Mouse (Mus musculus) embryo, embryonic 11 days (tissue): ENCODE measurements at regions not wholly inside any gene's neighbourhood (a gene's known extent, or its start where the extent isn't known, plus 50 kb on each side); places are given as distances from the start of the nearest gene placed in this dataset.
"Not testable (repeated sequence)": the region's sequence is repeated elsewhere in the genome, so short reads cannot be mapped to it uniquely, and the experiment has no call there.

Experiments used
- DNase-seq: peaks from one replicate; pipeline ENCODE4 v3.0.0-alpha.2; 2015

DNA sequence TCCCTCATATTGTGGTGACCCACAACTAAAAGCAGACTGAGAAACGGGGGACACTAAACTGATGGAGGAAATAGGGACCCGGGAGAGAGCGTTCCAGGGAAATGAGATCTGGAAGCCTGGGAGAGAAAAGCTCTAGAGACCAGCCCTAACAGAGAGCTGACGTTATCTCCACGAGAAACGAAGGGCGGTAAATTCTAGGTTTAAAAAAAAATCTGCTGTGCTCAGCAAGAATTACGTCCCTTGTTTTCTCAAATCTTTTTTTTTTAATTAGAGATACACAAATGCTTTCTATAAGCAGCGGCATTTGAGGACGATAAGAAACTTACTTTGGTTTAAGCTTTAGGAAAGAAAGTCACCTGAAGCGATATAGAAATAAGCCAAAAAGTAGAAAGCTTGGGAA is 145.7 kb downstream of the Cand1 start:
- DNase-seq, result no peak

DNA sequence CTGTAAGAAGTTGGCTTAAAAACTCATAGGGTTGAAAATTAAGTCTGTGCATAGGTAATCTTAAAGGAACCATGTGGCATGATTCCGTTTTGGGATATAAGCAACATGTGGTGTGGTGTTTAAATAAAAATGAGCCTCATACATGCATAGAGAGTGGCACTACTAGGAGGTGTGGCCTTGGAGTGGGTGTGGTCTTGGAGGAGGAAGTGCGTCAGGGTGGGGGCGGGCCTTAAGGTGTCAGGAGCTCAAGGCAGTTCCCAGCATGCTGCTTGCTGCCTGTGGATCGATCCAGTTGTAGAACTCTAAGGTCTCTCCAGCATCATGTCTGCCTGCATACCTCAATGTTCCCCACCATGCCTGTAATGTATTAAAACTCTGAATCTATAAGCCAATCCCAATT is 152.0 kb downstream of the Cand1 start:
- no peak for DNase-seq

- no peak for DNase-seq
Measured at GRCm38 (mm10) chr10:119087071-119087665, 152.7 kb downstream of the Cand1 start.

- no peak for DNase-seq
Measured at GRCm38 (mm10) chr10:119086450-119086849, 153.4 kb downstream of the Cand1 start.

DNA sequence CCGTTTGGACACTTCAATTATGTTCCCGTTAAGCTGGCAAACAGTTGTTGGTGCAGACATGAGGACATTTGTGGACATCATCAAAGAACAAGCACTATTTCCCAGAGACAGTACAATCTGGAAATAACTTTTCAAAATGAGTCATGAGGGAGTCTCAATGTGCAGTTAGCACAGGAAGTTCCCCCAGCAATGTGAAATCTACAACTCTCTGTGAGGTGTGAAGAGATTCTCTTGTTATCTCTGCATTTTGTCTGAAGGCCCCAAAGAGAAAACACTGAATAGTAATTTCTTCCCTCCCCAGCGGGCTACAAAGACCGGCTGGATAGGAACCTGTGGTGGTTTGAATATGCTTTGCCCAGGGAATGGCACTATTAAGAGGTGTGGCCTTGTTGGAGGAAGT is 156.4 kb downstream of the Cand1 start:
- DNase-seq, result no peak

GRCm38 (mm10) chr10:119082861-119083260 is 157.0 kb downstream of the Cand1 start:
- DNase-seq, result no peak

- DNase-seq, result not testable (repeated sequence)
Measured at GRCm38 (mm10) chr10:119081766-119082165, 158.1 kb downstream of the Cand1 start.

DNA sequence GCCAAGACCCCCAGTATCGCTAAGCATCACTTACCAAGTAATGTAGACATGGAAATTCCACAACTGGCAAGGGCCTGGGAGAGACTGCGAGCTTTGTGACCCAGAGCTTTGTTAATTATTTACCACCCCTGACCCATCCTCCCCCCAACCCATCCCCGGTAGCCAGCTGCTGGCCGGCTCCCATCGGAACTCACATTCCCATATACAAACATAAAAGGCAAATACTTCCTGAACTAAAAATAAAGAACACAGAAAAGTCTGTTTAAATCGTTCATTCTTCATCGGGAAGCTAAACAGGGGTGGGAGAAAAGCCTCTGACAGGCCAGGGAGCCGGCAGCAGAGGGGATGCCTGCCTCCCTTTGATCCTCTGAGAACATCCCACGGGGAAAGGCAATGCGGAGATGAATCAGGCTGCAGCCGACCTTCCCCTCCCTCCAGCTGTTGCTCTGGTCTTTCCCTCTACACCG is 163.7 kb downstream of the Cand1 start:
- DNase-seq, result peak; percentile 50

- no peak for DNase-seq
Measured at GRCm38 (mm10) chr10:119074887-119075286, 165.0 kb downstream of the Cand1 start.

GRCm38 (mm10) chr10:119073991-119074390 is 165.9 kb downstream of the Cand1 start:
- DNase-seq, result no peak

DNA sequence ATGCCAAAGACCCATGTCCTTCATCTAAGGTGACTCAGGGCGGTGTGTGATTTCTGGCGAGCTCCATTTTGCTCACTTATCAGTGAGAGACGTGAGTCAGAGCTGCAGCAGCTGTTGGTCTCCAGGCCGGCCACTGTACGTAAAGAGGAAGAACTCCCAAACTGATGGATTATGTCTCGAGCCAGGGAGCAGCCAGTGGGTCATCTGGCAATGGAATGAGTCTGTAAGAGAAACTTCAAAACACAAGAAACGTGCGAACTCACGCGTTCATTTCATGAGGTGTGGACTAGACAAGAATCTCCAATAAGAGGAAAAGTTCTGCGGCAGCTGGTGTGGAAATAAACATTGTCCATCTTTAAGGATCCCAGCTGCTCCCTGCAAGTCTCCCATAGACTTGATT is 170.4 kb downstream of the Cand1 start:
- DNase-seq, result no peak

- no peak for DNase-seq
Measured at GRCm38 (mm10) chr10:119067838-119068237, 172.0 kb downstream of the Cand1 start.

- no peak for DNase-seq
Measured at GRCm38 (mm10) chr10:119067366-119067765, 172.5 kb downstream of the Cand1 start.

DNA sequence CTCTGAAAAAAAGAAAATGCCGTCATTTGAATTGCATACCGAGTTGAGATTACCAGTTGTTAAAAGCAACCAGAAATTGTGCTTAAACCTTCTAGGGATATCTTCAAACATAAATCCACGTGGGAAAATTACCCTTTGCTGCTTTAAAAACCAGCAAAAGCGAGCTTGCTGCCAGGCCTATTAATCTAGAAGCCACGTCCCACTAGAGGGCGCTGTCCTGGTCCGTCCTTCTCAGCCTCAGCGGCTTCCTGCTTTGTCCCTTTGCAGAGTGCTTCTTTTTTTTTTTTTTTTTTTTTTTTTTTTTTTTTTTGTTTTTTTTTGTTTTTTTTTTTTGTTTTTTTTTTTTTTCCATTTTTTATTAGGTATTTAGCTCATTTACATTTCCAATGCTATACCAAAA is 173.9 kb downstream of the Cand1 start:
- DNase-seq, result peak; percentile 88

DNA sequence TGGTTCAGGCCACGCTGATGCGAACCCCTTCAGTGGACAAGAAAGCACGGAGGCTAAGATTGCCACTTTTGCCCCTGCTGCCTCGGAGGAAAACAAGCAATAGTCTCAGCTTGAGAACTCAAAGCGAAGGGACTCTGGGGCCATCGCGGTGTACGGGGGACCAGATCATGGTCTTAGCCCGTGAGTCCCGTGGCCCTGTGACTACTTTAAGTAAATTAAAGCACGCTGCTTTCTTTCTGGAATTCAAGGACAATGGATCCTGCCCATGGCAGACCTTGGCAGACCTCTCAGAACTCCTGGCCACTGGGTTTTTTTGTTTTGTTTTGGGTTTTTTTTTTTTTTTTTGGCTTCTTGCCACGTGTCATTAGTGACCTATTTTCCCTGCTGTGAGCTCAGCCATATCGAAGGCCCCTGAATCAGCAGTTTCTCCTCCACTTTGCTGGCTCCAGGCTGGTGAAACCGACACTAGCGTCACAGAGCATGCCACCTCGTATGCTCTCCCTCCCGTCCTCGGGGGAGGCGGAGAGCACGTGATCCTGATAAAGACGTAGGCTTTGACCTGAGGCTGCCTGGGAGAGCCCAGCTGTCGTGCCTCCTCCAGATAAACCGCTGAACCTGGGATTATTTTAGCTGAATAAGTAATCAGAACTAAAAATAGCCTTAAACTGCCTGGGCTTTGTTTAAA is 174.6 kb downstream of the Cand1 start:
- peak; percentile 62 for DNase-seq

DNA sequence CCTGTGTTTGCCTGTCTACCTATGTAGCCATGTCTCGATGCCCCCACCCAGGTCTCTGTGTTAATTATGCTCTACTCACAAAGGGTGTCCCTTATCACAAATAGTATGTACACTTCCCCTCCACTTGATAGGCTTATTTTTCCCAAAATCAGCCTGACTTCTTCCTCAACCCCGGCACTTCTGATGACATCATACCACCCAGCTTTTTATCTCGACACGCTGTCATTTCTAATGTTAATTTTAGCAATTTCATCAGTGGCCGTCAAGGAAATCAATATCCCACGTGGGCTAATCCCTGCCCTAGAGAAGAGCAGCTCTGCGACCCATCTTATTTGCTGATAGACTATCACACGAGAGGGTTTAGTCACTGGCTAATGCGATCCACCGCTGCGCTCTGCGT is 175.6 kb downstream of the Cand1 start:
- DNase-seq, result no peak

- no peak for DNase-seq
Measured at GRCm38 (mm10) chr10:119063209-119063699, 176.6 kb downstream of the Cand1 start.

DNA sequence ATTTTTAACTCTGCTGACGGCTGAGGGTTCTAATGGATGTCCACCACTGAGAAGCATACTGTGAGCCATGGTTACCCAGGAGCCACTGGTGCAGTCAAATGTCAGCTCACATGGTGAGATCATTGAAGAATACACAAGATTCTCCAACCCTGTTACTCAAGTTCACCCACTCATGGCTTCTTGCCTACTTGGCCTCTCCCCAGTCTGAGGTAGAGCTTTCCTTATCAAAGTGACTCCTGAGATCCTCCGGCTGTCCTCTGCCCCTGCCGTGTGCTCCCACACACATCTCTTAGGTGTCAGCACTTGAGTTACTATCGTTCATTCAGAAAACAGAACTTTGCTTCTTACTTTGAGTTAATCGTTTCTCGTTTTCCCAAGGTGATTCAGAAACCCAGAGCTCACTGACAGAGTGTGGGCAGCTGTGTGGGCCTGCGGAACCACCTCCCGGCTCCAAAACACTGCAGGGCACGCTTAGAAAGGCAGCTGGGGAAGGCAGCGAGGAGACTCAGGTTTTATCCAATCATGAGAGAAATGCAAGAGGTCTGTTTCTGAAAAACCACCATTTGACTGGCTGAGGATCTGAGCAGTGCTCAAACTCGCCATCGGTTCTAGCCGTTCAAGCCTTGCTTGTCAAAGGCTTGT is 177.8 kb downstream of the Cand1 start:
- DNase-seq, result no peak

- DNase-seq, result no peak
Measured at GRCm38 (mm10) chr10:119061349-119061850, 178.5 kb downstream of the Cand1 start.

DNA sequence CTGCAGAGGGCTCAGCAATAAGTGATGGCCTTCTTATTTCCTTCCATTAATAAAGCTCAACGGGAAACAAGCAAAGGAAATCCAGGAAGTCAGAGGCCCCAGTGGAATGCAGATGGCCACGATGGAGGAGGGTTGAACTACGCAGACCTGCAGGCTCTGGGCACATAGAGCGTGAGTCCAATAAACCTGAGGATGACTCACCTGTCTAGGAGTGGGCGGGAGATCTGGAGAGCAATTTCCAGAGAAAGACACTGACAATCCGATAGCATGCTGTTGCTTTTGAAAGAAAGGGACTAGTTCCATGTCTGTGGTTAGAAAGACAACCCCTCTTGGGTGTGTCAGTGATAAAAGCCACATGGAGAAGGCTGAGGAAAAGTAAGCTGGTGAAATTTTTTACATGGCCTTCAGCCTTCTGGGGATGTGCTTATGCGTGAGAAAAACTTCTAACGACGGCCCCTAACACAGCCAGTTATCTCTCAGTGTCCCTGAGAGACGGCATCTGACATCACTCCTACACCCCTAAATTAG is 181.3 kb downstream of the Cand1 start:
- DNase-seq, result no peak

DNA sequence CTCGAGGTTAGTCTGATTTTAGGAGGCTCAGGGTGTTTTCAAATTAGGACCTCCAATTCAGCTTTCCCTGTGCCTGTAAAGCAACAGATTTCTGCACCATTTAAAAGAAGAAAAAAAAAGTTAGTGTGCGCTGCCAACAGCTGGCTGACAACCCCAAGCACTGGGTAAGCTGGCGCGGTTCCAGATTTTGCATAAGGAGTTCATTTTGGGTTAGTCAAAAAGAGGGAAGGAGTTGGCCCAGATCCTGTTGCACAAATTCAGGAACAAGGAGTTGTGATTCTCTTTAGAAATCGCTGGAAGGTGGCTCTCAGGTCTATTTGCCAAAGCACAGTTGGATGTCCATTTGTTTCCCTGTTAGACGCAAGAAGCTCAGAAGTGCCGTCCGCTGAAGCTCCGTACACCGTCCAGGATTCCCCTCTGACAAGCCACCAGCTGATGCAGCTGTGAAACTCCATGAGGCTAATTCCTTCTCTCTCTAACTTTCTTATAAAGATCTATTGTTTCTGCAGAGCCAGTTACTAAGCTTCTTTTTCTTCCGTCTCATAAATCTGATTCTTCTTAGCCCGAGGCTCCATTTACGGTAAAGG is 184.6 kb downstream of the Cand1 start:
- DNase-seq, result peak; percentile 49

DNA sequence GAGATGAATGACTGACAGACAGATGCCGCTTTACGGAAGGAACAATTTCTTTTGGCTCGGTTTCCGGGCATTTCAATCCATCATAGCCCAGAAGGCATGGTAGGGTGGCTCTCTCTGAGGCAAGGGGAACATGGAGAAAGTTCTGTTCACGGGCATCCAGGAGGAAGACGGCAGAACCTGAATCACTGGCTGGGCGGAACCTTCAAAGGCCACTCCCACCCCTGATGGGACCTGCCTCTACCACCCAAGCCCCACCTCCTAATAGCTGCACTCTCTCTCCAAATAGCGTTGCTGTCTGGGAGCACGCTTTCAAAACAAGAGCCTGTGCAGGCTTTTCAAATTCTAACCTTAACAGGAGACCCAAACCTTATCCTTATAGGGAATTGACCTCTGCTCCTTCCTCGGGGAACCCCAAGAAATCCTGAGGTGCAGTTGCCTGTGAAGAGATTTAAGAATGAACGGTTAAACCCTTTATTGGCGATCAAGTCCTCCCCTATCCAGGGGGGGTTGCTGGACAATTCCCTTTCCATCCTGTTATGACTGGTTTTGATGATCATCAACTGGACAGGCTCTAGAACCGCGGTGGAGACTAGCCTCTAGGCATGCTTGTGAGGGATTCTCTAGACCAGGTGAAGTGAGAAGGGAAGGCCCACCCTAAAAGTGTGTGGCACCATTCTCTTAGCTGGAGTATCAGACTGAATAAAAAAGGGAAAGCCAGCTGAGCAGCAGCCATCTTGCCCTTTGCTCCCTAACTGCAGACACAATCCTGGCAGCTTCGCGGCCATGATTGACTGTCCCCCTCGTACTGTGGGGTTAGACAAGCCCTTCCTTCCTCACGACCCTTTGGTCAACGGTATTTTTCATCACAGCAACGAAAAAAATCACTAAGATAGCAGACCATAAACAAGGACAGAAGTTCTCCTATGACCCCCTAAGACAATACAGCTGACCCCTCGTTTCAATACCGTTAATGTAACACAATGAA is 184.5 kb upstream of the Dyrk2 start:
- DNase-seq, result no peak
